Mouse (Mus musculus) embryo, embryonic 10 days (tissue): ENCODE measurements around the gene Lypd4.
"Not testable (repeated sequence)": the region's sequence is repeated elsewhere in the genome, so short reads cannot be mapped to it uniquely, and the experiment has no call there.

Experiments used
- DNase-seq: peaks from one replicate; pipeline ENCODE4 v3.0.0-alpha.2; 2015; ENCODE audit warnings: low spot score

Lypd4 gene

GRCm38 (mm10) chr7:24869532-24870165 lies at the start of gene Lypd4, which contains the start of gene Dmrtc2:
Lypd4 (minus strand) TSS chr7:24869941.
Dmrtc2 (plus strand) TSS chr7:24870057.
- DNase-seq = peak; percentile 31

- no peak for DNase-seq
Measured at GRCm38 (mm10) chr7:24918763-24919323, 49.1 kb upstream of the Lypd4 start.

GRCm38 (mm10) chr7:24912480-24912879 lies 42.7 kb upstream of the Lypd4 start:
- no peak for DNase-seq

- DNase-seq = peak; percentile 27
Measured at GRCm38 (mm10) chr7:24907211-24907748, 37.5 kb upstream of the Lypd4 start.

GRCm38 (mm10) chr7:24906551-24906950 lies 36.8 kb upstream of the Lypd4 start:
- DNase-seq = no peak

- DNase-seq = peak; percentile 84
Measured at GRCm38 (mm10) chr7:24904936-24905335, 35.2 kb upstream of the Lypd4 start.

- DNase-seq = peak; percentile 98
Measured at GRCm38 (mm10) chr7:24904070-24904483, 34.3 kb upstream of the Lypd4 start.

GRCm38 (mm10) chr7:24903444-24903825 lies 33.7 kb upstream of the Lypd4 start:
- no peak for DNase-seq

- peak; percentile 48 for DNase-seq
Measured at GRCm38 (mm10) chr7:24902630-24903443, 33.1 kb upstream of the Lypd4 start, which contains the start of gene Arhgef1. Arhgef1 (plus strand) TSS chr7:24902912.

- DNase-seq = peak; percentile 42
Measured at GRCm38 (mm10) chr7:24902264-24902629, 32.5 kb upstream of the Lypd4 start.

- no peak for DNase-seq
Measured at GRCm38 (mm10) chr7:24901842-24902241, 32.1 kb upstream of the Lypd4 start.

GRCm38 (mm10) chr7:24901114-24901513 lies 31.4 kb upstream of the Lypd4 start:
- DNase-seq = no peak

- no peak for DNase-seq
Measured at GRCm38 (mm10) chr7:24897959-24898358, 28.2 kb upstream of the Lypd4 start.

GRCm38 (mm10) chr7:24897224-24897623 lies 27.5 kb upstream of the Lypd4 start, which contains the start of gene Cd79a:
Cd79a (plus strand) TSS chr7:24897381.
- no peak for DNase-seq

GRCm38 (mm10) chr7:24896269-24896668 lies 26.5 kb upstream of the Lypd4 start:
- DNase-seq = no peak

GRCm38 (mm10) chr7:24895749-24896148 lies 26.0 kb upstream of the Lypd4 start:
- not testable (repeated sequence) for DNase-seq

- no peak for DNase-seq
Measured at GRCm38 (mm10) chr7:24892125-24892583, 22.4 kb upstream of the Lypd4 start.

- DNase-seq = no peak
Measured at GRCm38 (mm10) chr7:24891241-24892124, 21.7 kb upstream of the Lypd4 start.

GRCm38 (mm10) chr7:24890281-24891216 lies 20.8 kb upstream of the Lypd4 start:
- peak; percentile 93 for DNase-seq
